Mouse (Mus musculus) midbrain, embryonic 10.5 days (tissue): Measurements from ENCODE around the gene Mlycd. TPM values are rescaled to one million over a fixed set of nuclear protein-coding genes. Genes with fewer than 3 reads are reported as not detected.

Experiments
- DNase-seq: peaks from one replicate; pipeline ENCODE4 v3.0.0-alpha.2; 2017; ENCODE audit warnings: low spot score
- H3K27ac ChIP-seq: fragments of 300-500 bp; sonication (generic); replicated peaks from 2 replicates; pipeline ENCODE4 v1.5.1; 2016; ENCODE audit warnings: mild to moderate bottlenecking
- H3K27me3 ChIP-seq: fragments of 300-500 bp; sonication (generic); 2 replicates; pipeline ENCODE4 v1.6.1; 2016; ENCODE audit warnings: low read depth, mild to moderate bottlenecking; ENCODE audit not compliant: poor library complexity, severe bottlenecking
- H3K36me3 ChIP-seq: fragments of 300-500 bp; sonication (generic); 2 replicates; pipeline ENCODE4 v1.6.1; 2016; ENCODE audit warnings: mild to moderate bottlenecking, moderate library complexity
- H3K4me1 ChIP-seq: fragments of 300-500 bp; sonication (generic); 2 replicates; pipeline ENCODE4 v1.6.1; 2016
- H3K4me3 ChIP-seq: fragments of 300-500 bp; sonication (generic); 2 replicates; pipeline ENCODE4 v1.5.1; 2016; ENCODE audit warnings: mild to moderate bottlenecking, moderate library complexity
- H3K9me3 ChIP-seq: fragments of 300-500 bp; sonication (generic); replicated peaks from 2 replicates; pipeline ENCODE4 v1.6.1; 2016; ENCODE audit warnings: mild to moderate bottlenecking
- WGBS: fragments of 180-500 bp; shearing (Covaris S2); methylation state at CpG from one replicate; pipeline ENCODE4 v1.1.7; 2016; 5-methylcytosine and 5-hydroxymethylcytosine counted together
- polyA plus RNA-seq: library from polyadenylated mRNA; unstranded; fragments of >200 nt; fragmentation: Nextera tagmentation; extraction: Ambion mirVana; gene quantifications from 2 replicates; pipeline ENCODE4 v1.2.1, GENCODE M21; 2016

Mlycd gene
- polyA plus RNA-seq, 1 experiment from 2014 or later = 10.9 TPM

DNA sequence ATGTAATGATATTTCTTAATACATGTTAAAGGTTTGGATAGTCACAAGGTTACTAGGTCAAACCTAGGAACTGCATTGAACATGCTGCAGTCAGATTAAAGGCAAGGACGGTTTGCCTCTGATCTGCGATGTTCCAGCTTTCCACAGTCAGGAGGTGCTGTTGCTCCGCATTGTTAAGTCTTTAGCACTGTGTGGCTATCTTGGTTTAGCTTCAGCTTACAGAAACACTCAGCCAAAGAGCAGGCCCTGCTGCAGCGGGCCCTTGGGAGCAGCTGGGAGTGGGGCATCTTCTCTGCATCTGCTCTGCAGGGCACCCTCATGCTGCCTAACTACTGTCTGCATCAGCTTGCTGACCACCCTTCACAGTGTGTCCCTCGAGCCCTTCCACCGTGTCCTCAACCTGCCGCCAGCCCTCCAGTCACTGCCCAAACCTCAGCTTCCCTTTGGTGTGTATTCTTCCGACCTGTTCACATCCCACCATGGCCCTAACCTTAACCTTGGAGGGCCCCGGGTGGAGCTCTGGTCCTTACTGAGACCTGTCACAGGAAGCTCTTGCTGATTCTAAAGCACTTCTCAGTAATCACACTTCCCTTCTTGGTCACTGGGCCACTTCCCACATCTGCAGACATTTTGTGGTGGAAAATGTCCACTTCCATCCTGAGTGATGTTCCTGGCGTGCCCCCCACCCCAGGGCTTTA is 17.5 kb downstream of the Mlycd start:
- H3K27ac ChIP-seq = no peak overlapping the region
- H3K36me3 ChIP-seq = peaks cover 41% of the 10 kb centered on the region
- 62% methylated on average over 10 of the region's 10 CpGs for WGBS

DNA sequence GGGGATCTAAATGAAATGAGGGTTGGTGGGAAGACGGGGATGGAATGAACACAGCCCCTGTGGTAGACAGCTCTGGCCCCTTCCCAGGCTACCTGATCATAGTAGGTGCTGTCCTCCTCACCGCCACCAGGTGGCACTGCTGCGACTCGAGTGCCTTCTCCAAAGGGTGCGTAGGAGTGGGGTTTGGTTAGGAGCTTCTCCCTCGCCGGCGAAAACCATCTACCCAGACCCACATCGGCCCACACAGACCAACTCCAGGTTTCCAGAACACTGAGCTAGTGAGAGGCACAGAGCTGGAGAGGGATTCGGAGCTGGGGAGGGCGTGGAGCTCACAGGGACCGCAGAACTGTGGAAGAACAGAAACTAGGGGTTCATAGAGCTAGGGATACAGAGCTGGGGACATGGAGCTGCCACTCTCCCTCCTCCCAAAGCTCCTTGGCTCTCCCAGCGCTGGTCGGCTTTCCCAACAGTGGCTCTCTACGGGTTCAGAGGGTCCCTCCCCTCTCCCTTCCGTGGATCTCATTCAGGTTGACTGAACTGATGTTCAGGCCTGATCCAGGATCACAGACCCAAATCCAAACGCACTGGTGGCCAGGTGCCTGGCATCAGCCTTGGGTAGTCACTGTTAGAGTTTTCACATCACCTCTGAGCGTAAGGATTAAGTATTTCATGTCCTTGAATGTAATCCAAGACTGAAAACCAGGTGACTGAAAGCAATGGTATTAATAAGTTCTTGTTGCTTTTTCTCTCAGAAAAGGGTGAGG is 18.2 kb downstream of the Mlycd start:
- H3K4me1 ChIP-seq = peaks cover 14% of the 10 kb centered on the region
- WGBS = 12% methylated on average over 18 of the region's 18 CpGs
- peaks cover 34% of the 10 kb centered on the region for H3K36me3 ChIP-seq
- peak overlapping the region; percentile 37 for H3K4me3 ChIP-seq
- H3K27me3 ChIP-seq = peaks cover 42% of the 10 kb centered on the region
- no peaks in the 10 kb centered on the region for H3K9me3 ChIP-seq
- DNase-seq = peak; percentile 81
- H3K27ac ChIP-seq = peak overlapping the region; percentile 63; the same call in 1 of the 2 replicates

More for the DNA sequence above, 17.5 kb downstream of the Mlycd start:
- Histone ChIP-seq H3K27me3 (peaks cover 35% of the 10 kb centered on the region), H3K9me3 (no peaks in the 10 kb centered on the region), H3K4me1 (peaks cover 14% of the 10 kb centered on the region), H3K4me3 (0 out of 2 replicates have a peak overlapping the region, but pooled peaks have one; percentile 37)
- no peak for DNase-seq

DNA sequence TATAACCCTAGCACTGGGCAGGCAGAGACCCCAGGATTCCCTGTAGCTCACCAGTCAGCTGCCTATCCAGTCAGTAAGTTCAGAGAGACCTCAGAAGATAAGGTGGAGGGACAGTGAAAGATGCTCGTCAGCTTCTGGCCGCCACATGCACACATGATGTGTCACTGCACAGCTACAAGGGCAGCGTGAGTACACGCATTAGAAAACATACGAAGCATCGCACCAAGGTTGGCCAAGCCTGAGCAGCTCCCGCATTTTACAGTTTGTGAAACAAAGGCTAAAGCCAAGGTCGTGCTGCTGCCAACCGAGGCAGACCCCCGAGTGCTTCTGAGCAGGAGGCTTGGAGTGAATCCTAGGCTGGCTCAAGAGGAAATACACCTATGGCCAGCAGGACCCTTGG is 18.9 kb downstream of the Mlycd start:
- peaks cover 14% of the 10 kb centered on the region for H3K4me1 ChIP-seq
- peaks cover 27% of the 10 kb centered on the region for H3K36me3 ChIP-seq
- DNase-seq = no peak
- H3K4me3 ChIP-seq = no peak overlapping the region
- WGBS = 84% methylated on average over 10 of the region's 10 CpGs
- peaks cover 42% of the 10 kb centered on the region for H3K27me3 ChIP-seq
- H3K27ac ChIP-seq = no peak overlapping the region
- H3K9me3 ChIP-seq = no peaks in the 10 kb centered on the region

DNA sequence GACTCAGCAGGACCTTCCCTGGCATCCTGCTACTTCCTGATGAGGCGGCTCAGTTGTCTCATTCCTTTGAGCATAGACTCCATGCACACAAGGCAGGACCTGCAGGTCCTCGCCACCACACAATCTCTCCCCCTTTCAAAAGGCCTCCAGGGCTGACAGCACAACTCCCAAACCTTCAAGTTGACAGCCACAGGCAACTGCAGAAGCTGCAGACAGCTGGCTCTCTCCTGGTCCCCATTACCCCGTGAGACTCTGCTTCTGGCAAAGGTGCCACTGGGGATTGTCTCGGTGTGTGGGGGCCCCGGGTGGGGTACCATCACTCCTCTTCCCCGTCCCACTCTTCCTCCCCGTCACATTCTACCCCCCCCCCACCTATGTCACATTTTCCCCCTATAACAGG is 25.6 kb downstream of the Mlycd start:
- H3K4me1 ChIP-seq = peaks cover 32% of the 10 kb centered on the region
- H3K4me3 ChIP-seq = no peak overlapping the region
- WGBS = 86% methylated on average over 7 of the region's 7 CpGs
- DNase-seq = no peak
- H3K27me3 ChIP-seq = peaks cover 17% of the 10 kb centered on the region
- no peak overlapping the region for H3K27ac ChIP-seq
- no peaks in the 10 kb centered on the region for H3K9me3 ChIP-seq
- H3K36me3 ChIP-seq = no peaks in the 10 kb centered on the region

DNA sequence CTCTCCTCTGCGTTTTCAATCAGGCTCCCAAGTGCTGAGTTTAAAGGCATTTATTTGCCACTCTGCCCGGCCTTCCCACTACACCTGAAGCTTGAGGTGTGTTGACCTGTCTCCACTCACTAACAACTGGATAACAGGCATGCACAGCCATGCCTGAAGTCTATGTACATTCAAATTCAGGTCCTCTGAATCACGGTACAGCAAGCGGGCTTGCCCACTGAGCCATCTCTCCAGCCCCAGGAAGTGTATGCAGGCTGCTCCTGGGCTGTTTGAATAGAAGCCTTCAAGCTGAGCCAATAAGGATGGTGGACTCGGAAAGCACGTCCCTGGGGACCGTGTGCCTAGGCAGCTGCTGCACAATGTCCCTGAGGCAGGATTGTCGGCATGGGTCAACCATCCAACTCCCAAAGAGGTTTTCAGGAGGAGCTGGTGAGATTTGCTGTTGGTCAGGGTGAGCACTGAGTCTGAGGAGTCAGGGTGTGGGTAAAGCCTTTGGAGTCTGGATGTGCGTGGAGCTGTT is 27.0 kb downstream of the Mlycd start:
- Histone ChIP-seq H3K27ac (0 out of 2 replicates have a peak overlapping the region, but pooled peaks have one; percentile 47), H3K4me3 (no peak overlapping the region), H3K9me3 (no peaks in the 10 kb centered on the region), H3K36me3 (no peaks in the 10 kb centered on the region), H3K4me1 (peaks cover 26% of the 10 kb centered on the region), H3K27me3 (peaks cover 7% of the 10 kb centered on the region; the same call in 1 of the 2 replicates)
- no peak for DNase-seq
- 57% methylated on average over 9 of the region's 9 CpGs for WGBS

DNA sequence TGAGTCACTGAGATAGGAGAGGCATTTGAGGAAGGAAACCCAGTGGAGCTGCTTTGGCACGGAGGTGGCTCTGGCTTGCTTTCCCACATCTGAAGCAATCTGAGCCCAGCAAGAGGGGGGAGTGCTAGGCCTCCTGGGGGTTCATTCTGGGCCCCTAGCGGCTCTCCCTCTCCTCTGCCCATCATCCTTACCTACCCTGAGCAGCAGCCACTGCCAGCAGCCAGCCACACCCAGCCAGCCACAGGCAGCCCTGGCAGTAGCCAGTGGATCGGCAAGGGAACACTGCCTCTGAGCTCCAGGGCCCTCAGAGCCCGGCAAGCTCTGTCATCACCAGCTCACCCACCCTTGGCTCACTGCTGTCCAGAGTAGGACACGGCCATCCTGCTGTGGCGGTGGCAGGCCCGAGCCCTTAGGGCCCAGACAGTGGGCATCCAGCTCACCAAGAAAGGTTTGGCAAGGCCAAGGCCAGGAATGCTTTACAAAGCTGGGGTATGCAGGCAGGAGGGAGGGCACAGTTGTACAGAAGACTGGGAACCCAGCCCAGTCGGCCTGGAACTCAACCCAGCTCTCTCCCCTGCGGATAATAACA is 27.5 kb downstream of the Mlycd start:
- H3K4me1 ChIP-seq = peaks cover 25% of the 10 kb centered on the region
- WGBS = 70% methylated on average over 9 of the region's 9 CpGs
- no peaks in the 10 kb centered on the region for H3K36me3 ChIP-seq
- H3K4me3 ChIP-seq = no peak overlapping the region
- peaks cover 7% of the 10 kb centered on the region; the same call in 1 of the 2 replicates for H3K27me3 ChIP-seq
- H3K9me3 ChIP-seq = no peaks in the 10 kb centered on the region
- DNase-seq = no peak
- H3K27ac ChIP-seq = peak overlapping the region; percentile 47; the same call in 1 of the 2 replicates

DNA sequence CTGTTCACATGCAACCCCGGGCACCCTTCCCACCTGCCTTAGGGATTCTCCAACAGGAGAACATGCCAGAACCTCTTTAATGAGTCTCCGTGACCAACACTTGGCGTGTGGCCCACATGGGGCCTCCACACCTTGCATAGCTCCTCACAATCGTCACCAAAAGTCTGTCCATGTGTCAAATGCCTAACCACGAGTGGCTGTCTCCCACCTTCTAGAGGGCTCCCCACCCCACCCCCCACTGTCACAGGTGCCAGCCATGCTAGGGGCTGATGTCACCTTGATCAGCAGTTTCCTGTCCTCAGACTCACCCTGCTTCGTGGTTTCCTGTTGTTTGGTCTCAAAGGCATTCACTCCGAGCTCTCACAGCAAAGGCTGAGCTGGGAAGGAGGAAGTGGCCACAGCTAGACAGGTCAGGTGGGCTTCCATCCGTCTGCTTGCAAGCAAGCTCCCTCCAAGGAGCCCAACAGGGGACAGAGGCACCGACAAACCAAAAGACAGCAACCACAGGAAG is 29.0 kb downstream of the Mlycd start:
- Histone ChIP-seq H3K27ac (no peak overlapping the region), H3K4me3 (no peak overlapping the region), H3K27me3 (no peaks in the 10 kb centered on the region), H3K9me3 (no peaks in the 10 kb centered on the region), H3K36me3 (no peaks in the 10 kb centered on the region), H3K4me1 (peaks cover 32% of the 10 kb centered on the region)
- WGBS = 71% methylated on average over 9 of the region's 9 CpGs
- DNase-seq = no peak

DNA sequence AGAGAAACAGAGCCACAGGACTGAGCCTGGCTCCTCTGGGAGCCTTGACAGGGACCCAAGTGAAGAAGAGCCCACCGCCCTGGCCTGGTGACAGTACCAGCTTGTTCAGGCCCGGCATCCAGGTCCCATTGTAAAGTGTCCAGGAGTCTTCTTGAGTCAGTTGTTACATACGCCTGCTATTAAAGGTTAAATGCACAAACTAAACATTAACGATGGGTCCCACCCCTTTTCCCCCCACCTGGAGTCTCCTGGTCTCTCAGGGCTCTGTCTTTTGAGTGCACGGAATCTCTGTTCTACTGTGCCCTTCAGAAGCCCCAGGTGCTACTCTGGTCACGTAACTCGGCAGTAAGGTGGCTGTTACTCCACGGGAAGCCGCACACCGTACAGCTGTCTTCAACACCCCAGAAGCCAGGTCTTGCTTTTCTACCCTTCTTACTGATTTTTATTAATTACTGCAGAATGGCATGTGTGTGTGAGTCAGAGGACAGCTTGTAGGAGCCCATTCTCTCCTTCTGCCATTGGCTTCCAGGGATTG is 29.6 kb downstream of the Mlycd start:
- Histone ChIP-seq H3K9me3 (no peaks in the 10 kb centered on the region), H3K27me3 (no peaks in the 10 kb centered on the region), H3K27ac (peak overlapping the region; percentile 59; the same call in 1 of the 2 replicates), H3K36me3 (no peaks in the 10 kb centered on the region), H3K4me3 (no peak overlapping the region), H3K4me1 (peaks cover 26% of the 10 kb centered on the region)
- no peak for DNase-seq
- 91% methylated on average over 10 of the region's 10 CpGs for WGBS

DNA sequence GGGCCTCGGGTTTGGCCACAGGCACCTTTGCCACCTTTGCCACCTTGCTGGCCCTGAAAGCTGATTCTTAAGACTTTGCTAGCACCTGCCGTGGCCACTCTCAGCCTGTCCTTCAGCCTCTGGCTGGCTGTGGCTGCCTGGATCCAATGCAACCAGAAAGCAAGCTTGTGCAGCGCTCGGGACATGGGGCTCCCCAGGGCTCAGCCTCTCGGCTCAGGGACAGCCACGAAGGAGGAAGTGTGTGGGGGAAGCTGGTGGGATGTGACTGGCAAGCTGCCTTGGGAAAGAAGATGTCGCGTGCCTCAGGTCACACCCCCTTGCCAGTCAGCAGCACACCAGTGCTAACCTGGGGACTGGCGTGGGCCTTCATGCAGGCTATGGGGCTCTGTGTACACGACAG is 30.1 kb downstream of the Mlycd start:
- Histone ChIP-seq H3K36me3 (no peaks in the 10 kb centered on the region), H3K27ac (peak overlapping the region; percentile 59; the same call in 1 of the 2 replicates), H3K4me3 (no peak overlapping the region), H3K4me1 (peaks cover 22% of the 10 kb centered on the region), H3K9me3 (no peaks in the 10 kb centered on the region), H3K27me3 (no peaks in the 10 kb centered on the region)
- no peak for DNase-seq
- 82% methylated on average over 10 of the region's 10 CpGs for WGBS

DNA sequence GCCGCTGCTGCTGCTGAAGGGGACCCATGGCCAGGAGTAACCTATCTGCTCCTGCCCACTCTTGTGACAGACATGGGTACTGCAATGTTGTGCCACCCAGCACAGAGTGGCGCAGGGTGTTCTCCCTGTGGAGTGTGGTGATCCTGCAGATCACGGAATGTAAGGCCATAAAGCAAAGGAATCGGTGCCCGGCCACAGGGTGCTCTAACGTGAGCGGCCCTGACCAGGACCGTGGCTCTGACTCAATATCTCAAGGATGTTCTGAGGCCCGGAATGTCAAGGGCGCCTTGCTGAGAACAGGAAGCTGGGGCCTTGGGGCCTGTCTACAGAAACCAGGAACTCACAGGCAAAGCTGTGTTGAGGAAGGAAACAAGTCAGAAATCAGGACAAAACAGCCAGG is 30.9 kb downstream of the Mlycd start:
- Histone ChIP-seq H3K4me3 (no peak overlapping the region), H3K27me3 (no peaks in the 10 kb centered on the region), H3K36me3 (no peaks in the 10 kb centered on the region), H3K27ac (no peak overlapping the region), H3K4me1 (peaks cover 18% of the 10 kb centered on the region), H3K9me3 (no peaks in the 10 kb centered on the region)
- DNase-seq = no peak
- 84% methylated on average over 10 of the region's 10 CpGs for WGBS

DNA sequence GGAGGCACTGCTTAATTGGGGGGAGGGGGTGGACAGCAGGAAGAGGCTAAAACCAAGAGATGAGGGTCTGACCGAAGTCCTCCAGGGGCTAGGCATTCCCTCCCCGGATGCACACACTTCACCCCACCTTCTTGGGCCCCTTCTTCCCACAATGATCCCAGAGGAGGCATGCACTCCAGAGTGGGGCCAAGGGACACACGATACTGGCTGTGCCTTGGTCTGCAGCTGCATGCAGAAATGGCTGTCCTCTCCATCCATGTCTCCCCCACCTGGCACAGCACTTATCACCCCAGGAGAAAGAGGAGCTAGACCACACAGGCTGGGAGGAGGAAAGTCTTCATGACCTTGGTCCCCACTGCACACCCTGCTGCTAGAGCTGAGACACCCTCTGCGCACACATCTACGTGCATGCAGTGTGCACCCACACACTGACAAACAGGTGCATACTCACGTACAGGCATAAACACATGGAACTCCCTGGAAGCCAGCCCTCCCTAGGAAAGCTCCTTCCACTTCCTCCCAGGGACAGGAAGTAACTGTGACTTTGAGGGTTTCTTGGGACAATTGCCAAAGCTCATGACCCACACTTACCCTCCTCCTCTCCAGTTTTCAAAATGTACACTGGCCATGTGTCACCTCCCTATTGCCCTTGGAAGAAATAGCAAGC is 31.5 kb downstream of the Mlycd start:
- H3K9me3 ChIP-seq = no peaks in the 10 kb centered on the region
- H3K36me3 ChIP-seq = no peaks in the 10 kb centered on the region
- peaks cover 12% of the 10 kb centered on the region for H3K4me1 ChIP-seq
- H3K27ac ChIP-seq = no peak overlapping the region
- no peaks in the 10 kb centered on the region for H3K27me3 ChIP-seq
- no peak for DNase-seq
- 88% methylated on average over 6 of the region's 6 CpGs for WGBS
- no peak overlapping the region for H3K4me3 ChIP-seq
